Mouse (Mus musculus): ENCODE data around the gene Pfkfb2. TPM values are rescaled to one million over a fixed set of nuclear protein-coding genes. Genes with fewer than 3 reads are reported as not detected.

The Pfkfb2 gene
- 20.1 and 21.0 TPM in 2 replicates for polyA plus RNA-seq (2014; fragmentation: Nextera tagmentation; extraction: Ambion mirVana)

DNA sequence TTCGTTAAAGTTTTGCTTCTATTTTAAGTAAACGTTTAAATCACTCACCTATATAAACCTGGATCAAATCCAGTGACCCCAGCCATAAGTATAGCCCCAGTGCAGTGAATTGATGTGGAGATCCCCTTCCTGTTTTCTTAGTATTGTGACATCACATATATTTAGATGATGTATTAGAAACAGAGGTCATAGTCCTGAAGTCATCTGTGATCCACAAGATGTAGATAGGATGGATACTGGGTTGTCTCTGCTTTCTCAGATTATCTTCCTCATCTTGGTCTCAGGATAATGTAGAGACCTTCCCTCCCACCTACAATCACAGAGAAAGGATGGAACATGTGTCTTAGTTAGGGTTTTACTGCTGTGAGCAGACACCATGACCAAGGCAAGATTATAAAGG lies at the start of gene Pfkfb2:
TSS of gene Pfkfb2 (minus strand) at position 101 of the 400 bp plus-strand sequence.
- 82% methylated on average over 2 of the region's 2 CpGs for WGBS
- H3K9ac ChIP-seq: no peak within 1 kb of the TSS

DNA sequence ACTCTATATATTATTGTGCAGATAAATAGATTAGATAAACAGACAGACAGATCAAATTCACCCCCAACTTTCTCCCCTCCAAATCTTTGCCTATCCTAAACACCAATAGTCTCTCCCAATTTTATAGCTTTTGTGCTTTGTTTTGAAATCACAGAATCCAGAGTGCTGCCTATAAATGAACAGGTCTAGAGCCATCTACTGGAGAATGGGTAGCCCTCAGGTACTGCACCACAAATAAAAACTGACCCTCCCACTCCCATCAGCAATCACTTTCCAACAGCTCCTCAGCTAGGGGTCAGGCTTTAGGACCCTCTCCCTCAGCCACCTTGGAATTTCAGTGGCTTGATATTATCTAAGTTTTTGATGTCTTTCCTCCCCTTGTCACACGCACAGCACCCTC lies 47.6 kb upstream of the Pfkfb2 start:
- H3K9ac ChIP-seq: no peak overlapping the region
- ATAC-seq (ENCODE audit: low FRiP score): no peak
- H3K4me3 ChIP-seq (replicated peaks; ENCODE audit: low read length): no peak overlapping the region
- H3K27me3 ChIP-seq (ENCODE audit: control insufficient read depth, insufficient read depth, low read length): no peaks in the 10 kb centered on the region
- no peaks in the 10 kb centered on the region for H3K4me1 ChIP-seq (replicated peaks; ENCODE audit: control insufficient read depth, insufficient read depth, low read length)
- 97% methylated on average over 1 of the region's 1 CpGs for WGBS
- no peak overlapping the region for H3K4me2 ChIP-seq (replicated peaks)
- no peak overlapping the region for H3K27ac ChIP-seq
- DNase-seq (ENCODE audit: low spot score): no peak
- H3K36me3 ChIP-seq (replicated peaks; ENCODE audit: control insufficient read depth, insufficient read depth): no peaks in the 10 kb centered on the region
- H3K9me3 ChIP-seq (ENCODE audit: control insufficient read depth, low read length): no peaks in the 10 kb centered on the region

More for the DNA sequence above, at the start of gene Pfkfb2:
- DNase-seq (ENCODE audit: low spot score) (no peak), ATAC-seq (ENCODE audit: low FRiP score) (no peak)
- Histone ChIP-seq H3K27ac (no peak within 1 kb of the TSS), H3K4me1 (replicated peaks; ENCODE audit: control insufficient read depth, insufficient read depth, low read length) (no peaks in the 10 kb centered on the region; the same call in 1 of the 2 replicates), H3K9me3 (ENCODE audit: control insufficient read depth, low read length) (no peaks in the 10 kb centered on the region), H3K4me3 (replicated peaks; ENCODE audit: low read length) (no peak within 1 kb of the TSS), H3K4me2 (replicated peaks) (no peak within 1 kb of the TSS), H3K36me3 (replicated peaks; ENCODE audit: control insufficient read depth, insufficient read depth) (no peaks in the 10 kb centered on the region), H3K27me3 (ENCODE audit: control insufficient read depth, insufficient read depth, low read length) (no peaks in the 10 kb centered on the region)

DNA sequence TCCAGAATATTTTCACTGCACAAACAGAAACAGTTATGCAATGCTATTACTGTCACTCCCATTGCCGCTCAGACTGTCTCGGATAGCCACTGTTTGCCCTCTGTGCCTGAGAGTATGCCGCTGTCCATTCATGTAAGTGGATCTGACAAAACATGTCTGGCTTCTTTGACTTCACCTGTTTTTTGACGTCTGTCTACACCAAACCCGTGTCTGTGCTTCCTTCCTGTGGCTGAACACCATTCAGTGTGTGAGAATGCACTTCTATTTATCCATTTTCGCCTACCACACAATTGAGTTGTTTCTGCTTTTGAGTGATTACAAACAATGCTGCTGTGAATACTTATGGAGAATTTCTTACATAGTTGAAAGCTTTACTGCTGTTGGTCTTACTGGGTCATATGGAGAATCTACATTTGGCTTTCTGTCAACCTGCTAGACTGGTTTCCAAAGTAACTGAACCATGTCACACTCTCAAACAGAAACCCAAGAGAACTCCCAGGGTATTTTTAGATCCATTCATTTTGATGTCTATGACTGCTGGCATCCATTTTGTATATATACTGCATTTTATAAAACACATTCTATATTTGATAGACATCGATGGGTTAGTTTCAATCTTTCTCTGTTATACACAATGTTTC lies 46.8 kb upstream of the Pfkfb2 start:
- no peak overlapping the region for H3K27ac ChIP-seq
- no peaks in the 10 kb centered on the region for H3K9me3 ChIP-seq (ENCODE audit: control insufficient read depth, low read length)
- DNase-seq (ENCODE audit: low spot score) (no peak), ATAC-seq (ENCODE audit: low FRiP score) (no peak)
- no peaks in the 10 kb centered on the region for H3K27me3 ChIP-seq (ENCODE audit: control insufficient read depth, insufficient read depth, low read length)
- no peak overlapping the region for H3K4me2 ChIP-seq (replicated peaks)
- H3K4me1 ChIP-seq (replicated peaks; ENCODE audit: control insufficient read depth, insufficient read depth, low read length): no peaks in the 10 kb centered on the region
- H3K9ac ChIP-seq: no peak overlapping the region
- WGBS: 78% methylated on average over 7 of the region's 7 CpGs
- no peak overlapping the region for H3K4me3 ChIP-seq (replicated peaks; ENCODE audit: low read length)
- no peaks in the 10 kb centered on the region for H3K36me3 ChIP-seq (replicated peaks; ENCODE audit: control insufficient read depth, insufficient read depth)

DNA sequence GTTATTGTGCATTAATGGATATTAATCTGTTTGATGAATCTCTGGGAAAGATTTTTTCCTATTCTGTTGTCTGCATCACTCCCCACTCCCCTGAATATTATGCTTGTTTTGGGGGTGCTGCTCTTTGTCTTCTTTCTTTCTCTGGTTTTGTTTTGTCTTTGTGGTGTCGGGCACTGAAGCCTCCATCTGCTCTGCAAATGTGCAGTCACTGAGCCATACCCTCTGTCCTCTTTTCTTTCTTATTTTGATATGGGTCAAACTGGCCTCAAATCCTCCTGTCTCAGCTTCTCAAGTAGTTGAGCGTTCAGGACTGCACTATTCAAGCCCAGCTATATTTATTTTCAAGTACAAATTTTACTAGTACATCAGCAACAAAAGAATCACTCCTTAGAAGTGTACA lies 46.2 kb upstream of the Pfkfb2 start:
- Histone ChIP-seq H3K4me2 (replicated peaks) (no peak overlapping the region), H3K9me3 (ENCODE audit: control insufficient read depth, low read length) (no peaks in the 10 kb centered on the region), H3K4me3 (replicated peaks; ENCODE audit: low read length) (no peak overlapping the region), H3K27ac (no peak overlapping the region), H3K27me3 (ENCODE audit: control insufficient read depth, insufficient read depth, low read length) (no peaks in the 10 kb centered on the region), H3K4me1 (replicated peaks; ENCODE audit: control insufficient read depth, insufficient read depth, low read length) (no peaks in the 10 kb centered on the region), H3K36me3 (replicated peaks; ENCODE audit: control insufficient read depth, insufficient read depth) (no peaks in the 10 kb centered on the region), H3K9ac (no peak overlapping the region)
- no peak for ATAC-seq (ENCODE audit: low FRiP score)
- no peak for DNase-seq (ENCODE audit: low spot score)
- WGBS: 39% methylated on average over 2 of the region's 2 CpGs

DNA sequence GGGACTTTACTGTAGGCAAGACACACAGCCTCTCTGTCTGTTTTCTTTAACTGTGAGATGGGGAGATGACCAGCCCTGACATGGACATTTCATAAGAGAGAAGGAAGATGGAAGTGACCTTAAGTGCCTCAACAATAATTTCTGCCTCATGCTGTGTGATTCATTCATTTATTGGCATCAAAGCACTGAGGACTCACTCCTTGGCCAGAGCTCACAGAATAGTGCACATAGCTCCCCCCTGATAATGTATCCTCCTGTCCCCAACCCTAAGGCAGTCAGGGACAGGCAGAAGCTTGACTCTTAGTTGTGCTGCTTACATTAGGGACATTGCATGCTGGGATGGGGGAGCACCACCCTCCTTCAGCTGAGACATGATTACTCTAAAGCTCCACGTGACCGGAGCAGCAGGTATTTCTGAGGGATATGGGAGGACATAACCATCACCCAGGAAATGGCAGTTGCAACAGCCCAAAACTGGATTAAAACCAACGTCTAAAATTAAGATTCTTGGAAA lies 42.0 kb upstream of the Pfkfb2 start:
- H3K4me1 ChIP-seq (replicated peaks; ENCODE audit: control insufficient read depth, insufficient read depth, low read length): no peaks in the 10 kb centered on the region
- H3K27ac ChIP-seq: no peak overlapping the region
- WGBS: 81% methylated on average over 3 of the region's 3 CpGs
- no peak overlapping the region for H3K4me2 ChIP-seq (replicated peaks)
- H3K36me3 ChIP-seq (replicated peaks; ENCODE audit: control insufficient read depth, insufficient read depth): no peaks in the 10 kb centered on the region
- H3K4me3 ChIP-seq (replicated peaks; ENCODE audit: low read length): no peak overlapping the region
- H3K9me3 ChIP-seq (ENCODE audit: control insufficient read depth, low read length): no peaks in the 10 kb centered on the region
- H3K9ac ChIP-seq: no peak overlapping the region
- ATAC-seq (ENCODE audit: low FRiP score) (no peak), DNase-seq (ENCODE audit: low spot score) (no peak)
- no peaks in the 10 kb centered on the region for H3K27me3 ChIP-seq (ENCODE audit: control insufficient read depth, insufficient read depth, low read length)

DNA sequence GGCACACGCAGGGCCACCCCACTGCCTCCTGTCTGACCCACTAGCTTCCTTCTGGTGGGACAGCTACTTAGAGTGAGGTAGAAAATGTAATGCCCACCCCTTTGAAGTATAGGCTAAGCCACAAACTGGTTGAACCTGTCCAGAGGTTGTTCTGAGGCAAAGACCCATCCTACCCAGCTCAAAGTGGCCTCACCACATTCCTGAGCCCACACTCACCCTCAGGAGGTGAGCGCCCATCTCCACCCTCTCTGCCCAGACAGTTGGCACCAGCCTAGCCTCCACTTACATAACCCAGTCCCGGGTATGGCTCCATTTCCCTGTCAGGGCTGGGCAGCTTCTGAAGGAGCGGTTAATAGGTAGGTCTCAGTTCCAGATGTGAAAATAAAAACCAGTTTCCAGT lies 41.4 kb upstream of the Pfkfb2 start:
- no peak overlapping the region for H3K4me3 ChIP-seq (replicated peaks; ENCODE audit: low read length)
- H3K9ac ChIP-seq: no peak overlapping the region
- H3K9me3 ChIP-seq (ENCODE audit: control insufficient read depth, low read length): no peaks in the 10 kb centered on the region
- WGBS: 88% methylated on average over 4 of the region's 4 CpGs
- no peaks in the 10 kb centered on the region for H3K27me3 ChIP-seq (ENCODE audit: control insufficient read depth, insufficient read depth, low read length)
- ATAC-seq (ENCODE audit: low FRiP score): no peak
- no peak overlapping the region for H3K27ac ChIP-seq
- no peak overlapping the region for H3K4me2 ChIP-seq (replicated peaks)
- no peaks in the 10 kb centered on the region for H3K4me1 ChIP-seq (replicated peaks; ENCODE audit: control insufficient read depth, insufficient read depth, low read length)
- H3K36me3 ChIP-seq (replicated peaks; ENCODE audit: control insufficient read depth, insufficient read depth): no peaks in the 10 kb centered on the region
- DNase-seq (ENCODE audit: low spot score): no peak

DNA sequence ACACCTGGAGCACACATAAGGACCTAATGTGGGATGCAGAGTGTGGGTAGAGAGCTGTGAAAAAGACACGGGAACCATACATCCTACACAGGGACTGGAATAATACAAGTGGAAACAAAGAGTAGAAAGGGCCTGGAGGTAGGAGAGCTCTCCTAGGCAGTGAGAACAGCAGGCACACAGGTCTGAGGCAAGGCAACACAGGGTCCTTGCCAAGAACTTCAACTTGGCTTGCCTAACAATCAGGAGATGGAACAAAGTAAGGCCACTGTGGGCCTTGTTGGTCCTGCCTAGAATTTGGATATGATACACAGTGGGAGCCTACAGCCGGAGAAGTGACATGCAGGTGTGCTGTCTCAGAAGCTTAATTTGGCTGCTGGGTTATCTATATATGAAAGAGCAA lies 40.9 kb upstream of the Pfkfb2 start:
- 92% methylated on average over 2 of the region's 2 CpGs for WGBS
- no peak overlapping the region for H3K9ac ChIP-seq
- ATAC-seq (ENCODE audit: low FRiP score): no peak
- H3K4me3 ChIP-seq (replicated peaks; ENCODE audit: low read length): no peak overlapping the region
- no peak overlapping the region for H3K4me2 ChIP-seq (replicated peaks)
- DNase-seq (ENCODE audit: low spot score): no peak
- no peaks in the 10 kb centered on the region for H3K4me1 ChIP-seq (replicated peaks; ENCODE audit: control insufficient read depth, insufficient read depth, low read length)
- H3K36me3 ChIP-seq (replicated peaks; ENCODE audit: control insufficient read depth, insufficient read depth): no peaks in the 10 kb centered on the region
- no peaks in the 10 kb centered on the region for H3K9me3 ChIP-seq (ENCODE audit: control insufficient read depth, low read length)
- H3K27me3 ChIP-seq (ENCODE audit: control insufficient read depth, insufficient read depth, low read length): no peaks in the 10 kb centered on the region
- H3K27ac ChIP-seq: no peak overlapping the region

DNA sequence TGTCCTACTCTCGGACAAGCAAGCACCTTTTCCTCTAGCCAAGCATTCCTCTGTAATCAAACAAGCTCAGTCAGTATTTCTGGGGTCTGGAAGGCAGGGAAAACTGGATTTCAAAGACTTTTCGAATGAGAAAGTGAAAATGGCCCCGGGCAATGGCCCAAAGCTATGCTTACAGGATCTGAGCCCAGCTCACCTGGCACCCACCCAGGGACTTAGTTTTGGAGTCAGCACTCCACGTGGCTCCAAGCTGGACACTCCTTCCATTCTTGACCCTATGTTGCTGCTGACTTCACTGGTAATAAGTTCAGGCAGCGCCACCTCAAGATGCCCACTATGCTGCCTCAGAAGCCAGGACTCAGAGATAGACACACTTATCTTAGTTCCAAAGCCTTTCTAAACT lies 38.0 kb upstream of the Pfkfb2 start:
- WGBS: 81% methylated on average over 5 of the region's 5 CpGs
- no peaks in the 10 kb centered on the region for H3K27me3 ChIP-seq (ENCODE audit: control insufficient read depth, insufficient read depth, low read length)
- ATAC-seq (ENCODE audit: low FRiP score): no peak

DNA sequence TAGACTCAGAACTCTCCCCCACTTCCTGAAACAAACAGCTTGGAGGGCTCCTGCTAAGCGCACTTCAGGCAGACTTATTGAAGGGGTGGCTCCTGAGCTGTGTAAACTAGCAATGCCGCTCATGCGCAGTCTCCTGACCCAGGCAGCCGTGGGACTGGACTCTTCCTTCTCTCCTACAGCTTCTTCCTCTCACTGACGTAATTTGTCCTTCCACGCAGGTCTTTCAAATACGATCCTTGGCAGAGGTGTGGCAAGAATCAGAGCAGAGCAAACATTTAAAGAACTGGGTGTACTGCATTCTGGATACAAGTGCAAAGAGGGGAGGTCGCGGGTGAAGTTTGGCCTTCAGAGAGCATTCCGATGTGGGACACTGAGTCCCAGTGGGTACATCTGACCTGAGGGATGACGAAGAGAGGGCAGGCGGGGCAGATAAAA lies 35.0 kb upstream of the Pfkfb2 start:
- Histone ChIP-seq H3K9me3 (ENCODE audit: control insufficient read depth, low read length) (no peaks in the 10 kb centered on the region), H3K4me1 (replicated peaks; ENCODE audit: control insufficient read depth, insufficient read depth, low read length) (no peaks in the 10 kb centered on the region), H3K4me2 (replicated peaks) (no peak overlapping the region), H3K27ac (no peak overlapping the region), H3K27me3 (ENCODE audit: control insufficient read depth, insufficient read depth, low read length) (no peaks in the 10 kb centered on the region), H3K36me3 (replicated peaks; ENCODE audit: control insufficient read depth, insufficient read depth) (no peaks in the 10 kb centered on the region), H3K9ac (no peak overlapping the region), H3K4me3 (replicated peaks; ENCODE audit: low read length) (no peak overlapping the region)
- ATAC-seq (ENCODE audit: low FRiP score): no peak
- no peak for DNase-seq (ENCODE audit: low spot score)
- 88% methylated on average over 12 of the region's 12 CpGs for WGBS

More for the DNA sequence above, 38.0 kb upstream of the Pfkfb2 start:
- Histone ChIP-seq H3K4me3 (replicated peaks; ENCODE audit: low read length) (no peak overlapping the region), H3K4me2 (replicated peaks) (no peak overlapping the region), H3K27ac (no peak overlapping the region), H3K36me3 (replicated peaks; ENCODE audit: control insufficient read depth, insufficient read depth) (no peaks in the 10 kb centered on the region), H3K9me3 (ENCODE audit: control insufficient read depth, low read length) (no peaks in the 10 kb centered on the region), H3K4me1 (replicated peaks; ENCODE audit: control insufficient read depth, insufficient read depth, low read length) (no peaks in the 10 kb centered on the region), H3K9ac (no peak overlapping the region)
- no peak for DNase-seq (ENCODE audit: low spot score)
